Mouse (Mus musculus) fat pad, adult 2 months (tissue): ENCODE results near the gene Cpn2.

ENCODE experiments used
- DNase-seq: peaks from one replicate; pipeline ENCODE4 v3.0.0-alpha.2; 2011; ENCODE audit warnings: low read depth, low spot score; ENCODE audit errors: extremely low read depth

The Cpn2 gene

GRCm38 (mm10) chr16:30267359-30267758 lies at the start of gene Cpn2:
Gene Cpn2, minus strand, starts transcription at chr16:30267499.
- DNase-seq, result no peak

- no peak for DNase-seq
These were observed 46.9 kb upstream of the Cpn2 start for GRCm38 (mm10) chr16:30314236-30314635.

GRCm38 (mm10) chr16:30310647-30311046 lies 43.3 kb upstream of the Cpn2 start, which contains the start of gene Gp5:
Gene Gp5, minus strand, starts transcription at chr16:30310779.
- DNase-seq, result no peak

- DNase-seq, result no peak
These were observed 42.8 kb upstream of the Cpn2 start for GRCm38 (mm10) chr16:30310171-30310515.

- DNase-seq, result no peak
These were observed 42.3 kb upstream of the Cpn2 start for GRCm38 (mm10) chr16:30309395-30310170.

- no peak for DNase-seq
These were observed 41.5 kb upstream of the Cpn2 start for GRCm38 (mm10) chr16:30308616-30309394.

GRCm38 (mm10) chr16:30307961-30308615 lies 40.8 kb upstream of the Cpn2 start:
- DNase-seq, result no peak

GRCm38 (mm10) chr16:30307306-30307705 lies 40.0 kb upstream of the Cpn2 start:
- DNase-seq, result no peak

- DNase-seq, result no peak
These were observed 38.8 kb upstream of the Cpn2 start for GRCm38 (mm10) chr16:30306102-30306501.

- no peak for DNase-seq
These were observed 36.9 kb upstream of the Cpn2 start for GRCm38 (mm10) chr16:30304236-30304635.

GRCm38 (mm10) chr16:30303411-30303810 lies 36.1 kb upstream of the Cpn2 start:
- no peak for DNase-seq

- DNase-seq, result no peak
These were observed 35.4 kb upstream of the Cpn2 start for GRCm38 (mm10) chr16:30302686-30303085.

GRCm38 (mm10) chr16:30299711-30300277 lies 32.5 kb upstream of the Cpn2 start:
- DNase-seq, result no peak

- no peak for DNase-seq
These were observed 30.2 kb upstream of the Cpn2 start for GRCm38 (mm10) chr16:30297450-30297849.

GRCm38 (mm10) chr16:30296601-30297275 lies 29.4 kb upstream of the Cpn2 start:
- no peak for DNase-seq

- DNase-seq, result no peak
These were observed 27.8 kb upstream of the Cpn2 start for GRCm38 (mm10) chr16:30295106-30295505.

- DNase-seq, result no peak
These were observed 23.1 kb upstream of the Cpn2 start for GRCm38 (mm10) chr16:30290436-30290835.

GRCm38 (mm10) chr16:30285701-30286100 lies 18.4 kb upstream of the Cpn2 start:
- DNase-seq, result no peak

- no peak for DNase-seq
These were observed 16.5 kb upstream of the Cpn2 start for GRCm38 (mm10) chr16:30283743-30284337.

- DNase-seq, result no peak
These were observed 15.7 kb upstream of the Cpn2 start, which contains the start of gene Lrrc15 for GRCm38 (mm10) chr16:30282844-30283495. Gene Lrrc15, minus strand, starts transcription at chr16:30283256.
